In genomic region chr4:126130502-126130901, GRCm38 (mm10) we compare ENCODE assay signal across 9 mouse cellular contexts. TPM values are rescaled to one million over a fixed set of nuclear protein-coding genes. Genes with fewer than 3 reads are reported as not detected.
A peak's percentile ranks its signal among the peaks of the same experiment; 100 is the strongest.
DNase-seq lines count a peak whose midpoint lies in the region; ATAC-seq and TF ChIP-seq lines count a peak whose summit lies in the region.
"Had no signal": no experiment of that assay in that cellular context is flagged by ENCODE, and none has a peak within 500 bp of the region (broad histone marks: within the 10 kb centered on the region; RNA-seq: fewer than 3 reads in every experiment).

No protein-coding gene starts in this region.

- peak; percentile 49; the same call in 1 of the 2 replicates for ATAC-seq in heart, embryonic 12.5 days (ENCODE audit: insufficient number of reproducible peaks, low FRiP score)
- peak; percentile 20; the same call in 1 of the 2 replicates for ATAC-seq in embryonic facial prominence, embryonic 14.5 days (ENCODE audit: low read depth)
- no peak for ATAC-seq in midbrain, postnatal 0 days (ENCODE audit: low FRiP score)

- no peak overlapping the region for H3K4me3 ChIP-seq in heart, embryonic 12.5 days
- H3K4me3 ChIP-seq in embryonic facial prominence, embryonic 14.5 days (ENCODE audit: low read depth, low read length): no peak overlapping the region
- no peak overlapping the region for H3K4me3 ChIP-seq in midbrain, postnatal 0 days (ENCODE audit: low read depth, low read length)
- H3K4me3 ChIP-seq in thymus, adult 2 months (ENCODE audit: control insufficient read depth, insufficient read depth, low read length): no peak overlapping the region

- peaks cover 38% of the 10 kb centered on the region for H3K4me1 ChIP-seq in heart, embryonic 12.5 days (replicated peaks)
- peaks cover 35% of the 10 kb centered on the region for H3K4me1 ChIP-seq in embryonic facial prominence, embryonic 14.5 days (ENCODE audit: control insufficient read depth, insufficient read depth, low read length)
- H3K4me1 ChIP-seq in midbrain, postnatal 0 days (ENCODE audit: insufficient read depth, low read length): no peaks in the 10 kb centered on the region; the same call in 1 of the 2 replicates
- no peaks in the 10 kb centered on the region for H3K4me1 ChIP-seq in thymus, adult 2 months (replicated peaks; ENCODE audit: control insufficient read depth, insufficient read depth, low read length)

- no peak overlapping the region for H3K9ac ChIP-seq in heart, embryonic 12.5 days
- H3K9ac ChIP-seq in embryonic facial prominence, embryonic 14.5 days (ENCODE audit: low read depth, low read length): no peak overlapping the region
- no peak overlapping the region for H3K9ac ChIP-seq in midbrain, postnatal 0 days (replicated peaks; ENCODE audit: low read length, poor library complexity, severe bottlenecking)

- no peak for DNase-seq in heart, postnatal 25 days (ENCODE audit: low spot score)
- DNase-seq in embryonic facial prominence, embryonic 14.5 days (ENCODE audit: low spot score): peak; percentile 78
- DNase-seq in kidney, postnatal 14 days: peak; percentile 80
- no peak for DNase-seq in midbrain, postnatal 0 days (ENCODE audit: low spot score)
- DNase-seq in right cerebral cortex, postnatal 36 days (ENCODE audit: low spot score in 2 of 2): no peak
- no peak for DNase-seq in thymus, adult 2 months
- DNase-seq in right cerebral cortex, postnatal 4 days: no peak
- DNase-seq: thymus, postnatal 4 days had no signal

- peak overlapping the region; percentile 75 for H3K27ac ChIP-seq in heart, embryonic 12.5 days (ENCODE audit: poor library complexity, severe bottlenecking)
- peak overlapping the region; percentile 90 for H3K27ac ChIP-seq in embryonic facial prominence, embryonic 14.5 days (replicated peaks; ENCODE audit: low read depth, low read length)
- H3K27ac ChIP-seq in midbrain, postnatal 0 days (ENCODE audit: low read depth, low read length): 0 out of 2 replicates have a peak overlapping the region, but pooled peaks have one; percentile 6
- H3K27ac ChIP-seq in thymus, adult 2 months (ENCODE audit: control insufficient read depth, insufficient read depth, low read length): no peak overlapping the region

- no peaks in the 10 kb centered on the region for H3K9me3 ChIP-seq in heart, embryonic 12.5 days (replicated peaks)
- H3K9me3 ChIP-seq in embryonic facial prominence, embryonic 14.5 days (ENCODE audit: control insufficient read depth, low read length): no peaks in the 10 kb centered on the region
- H3K9me3 ChIP-seq in midbrain, postnatal 0 days (ENCODE audit: low read length): no peaks in the 10 kb centered on the region

- 51% methylated on average over 11 of the region's 11 CpGs for WGBS in heart, embryonic 12.5 days
- 31% methylated on average over 11 of the region's 11 CpGs for WGBS in embryonic facial prominence, embryonic 14.5 days
- 84% methylated on average over 11 of the region's 11 CpGs for WGBS in midbrain, postnatal 0 days
- 93% methylated on average over 11 of the region's 11 CpGs for WGBS in thymus, adult 2 months

- no peak for TF ChIP-seq POLR2A in thymus, adult 2 months (IDR thresholded peaks at IDR 0.05; ENCODE audit: control insufficient read depth, extremely low read depth, insufficient read depth, low read length, poor library complexity)

- TF ChIP-seq CTCF in midbrain, postnatal 0 days (IDR thresholded peaks at IDR 0.05): no peak
- no peak for TF ChIP-seq CTCF in thymus, adult 2 months (IDR thresholded peaks at IDR 0.05; ENCODE audit: borderline replicate concordance, control insufficient read depth, extremely low read depth, insufficient read depth, low read length, poor library complexity)

- intact Hi-C loops in heart, postnatal 25 days (cut with DNase I): no loop called here

- H3K4me2 ChIP-seq in heart, embryonic 12.5 days: peak overlapping the region; percentile 2; the same call in 1 of the 2 replicates
- H3K4me2 ChIP-seq in embryonic facial prominence, embryonic 14.5 days (ENCODE audit: low read depth, low read length): no peak overlapping the region
- no peak overlapping the region for H3K4me2 ChIP-seq in midbrain, postnatal 0 days (ENCODE audit: low read depth, low read length, poor library complexity, severe bottlenecking)

- peaks cover 77% of the 10 kb centered on the region for H3K36me3 ChIP-seq in heart, embryonic 12.5 days
- H3K36me3 ChIP-seq in embryonic facial prominence, embryonic 14.5 days (ENCODE audit: control insufficient read depth, insufficient read depth, low read length): peaks cover 65% of the 10 kb centered on the region
- H3K36me3 ChIP-seq in midbrain, postnatal 0 days (ENCODE audit: insufficient read depth, low read length): peaks cover 58% of the 10 kb centered on the region
- peaks cover 5% of the 10 kb centered on the region for H3K36me3 ChIP-seq in thymus, adult 2 months (ENCODE audit: control insufficient read depth, insufficient read depth, low read length)

- no peaks in the 10 kb centered on the region for H3K27me3 ChIP-seq in heart, embryonic 12.5 days (replicated peaks)
- H3K27me3 ChIP-seq in embryonic facial prominence, embryonic 14.5 days (replicated peaks; ENCODE audit: control insufficient read depth, insufficient read depth, low read length): no peaks in the 10 kb centered on the region
- no peaks in the 10 kb centered on the region for H3K27me3 ChIP-seq in midbrain, postnatal 0 days (ENCODE audit: insufficient read depth, low read length)
- H3K27me3 ChIP-seq in thymus, adult 2 months (ENCODE audit: control insufficient read depth, insufficient read depth, low read length): no peaks in the 10 kb centered on the region

RNA-seq across cellular contexts. Expression of gene Eva1b, which starts 17.0 kb away (rescaled TPM):
- 30.6 and 31.2 TPM in 2 replicates for polyA plus RNA-seq in heart, embryonic 12.5 days (2016; fragmentation: Nextera tagmentation; extraction: Ambion mirVana)
- 10 to 100 TPM; 15.2 to 17.6 TPM for total RNA-seq in heart, postnatal 25 days (2021)
- 78.9 and 81.7 TPM in 2 replicates for polyA plus RNA-seq in embryonic facial prominence, embryonic 14.5 days (2014; fragmentation: Nextera tagmentation; extraction: Ambion mirVana)
- total RNA-seq in midbrain, postnatal 0 days (2014; rRNA removed): 8.5 and 12.3 TPM in 2 replicates
- polyA plus RNA-seq in midbrain, postnatal 0 days (2015; fragmentation: Nextera tagmentation; extraction: Ambion mirVana): 9.1 and 10.6 TPM in 2 replicates
- 94.3 and 95.2 TPM in 2 replicates for polyA plus RNA-seq in thymus, adult 2 months (2012; rRNA removed)

RNA-seq across cellular contexts. Expression of gene Stk40, which starts 26.7 kb away (rescaled TPM):
- 35.0 and 35.2 TPM in 2 replicates for polyA plus RNA-seq in heart, embryonic 12.5 days (2016; fragmentation: Nextera tagmentation; extraction: Ambion mirVana)
- 10 to 100 TPM; 37.6 to 38.7 TPM for total RNA-seq in heart, postnatal 25 days (2021)
- polyA plus RNA-seq in embryonic facial prominence, embryonic 14.5 days (2014; fragmentation: Nextera tagmentation; extraction: Ambion mirVana): 26.8 and 32.1 TPM in 2 replicates
- total RNA-seq in midbrain, postnatal 0 days (2014; rRNA removed): 18.0 and 21.2 TPM in 2 replicates
- 16.9 and 17.4 TPM in 2 replicates for polyA plus RNA-seq in midbrain, postnatal 0 days (2015; fragmentation: Nextera tagmentation; extraction: Ambion mirVana)
- 36.5 and 43.1 TPM in 2 replicates for polyA plus RNA-seq in thymus, adult 2 months (2012; rRNA removed)

RNA-seq across cellular contexts. Expression of gene Sh3d21, which starts 32.8 kb away (rescaled TPM):
- polyA plus RNA-seq in heart, embryonic 12.5 days (2016; fragmentation: Nextera tagmentation; extraction: Ambion mirVana): 2.7 and 3.6 TPM in 2 replicates
- total RNA-seq in heart, postnatal 25 days (2021): 1 to 10 TPM; 1.9 to 3.1 TPM
- polyA plus RNA-seq in embryonic facial prominence, embryonic 14.5 days (2014; fragmentation: Nextera tagmentation; extraction: Ambion mirVana): 7.8 and 7.9 TPM in 2 replicates
- 0.19 and 2.7 TPM in 2 replicates for total RNA-seq in midbrain, postnatal 0 days (2014; rRNA removed)
- polyA plus RNA-seq in midbrain, postnatal 0 days (2015; fragmentation: Nextera tagmentation; extraction: Ambion mirVana): 2.6 and 2.9 TPM in 2 replicates
- 0.75 and 1.2 TPM in 2 replicates for polyA plus RNA-seq in thymus, adult 2 months (2012; rRNA removed)

RNA-seq across cellular contexts. Expression of gene Lsm10, which starts 34.1 kb away (rescaled TPM):
- 36.3 and 41.2 TPM in 2 replicates for polyA plus RNA-seq in heart, embryonic 12.5 days (2016; fragmentation: Nextera tagmentation; extraction: Ambion mirVana)
- 10 to 100 TPM; 10.7 to 12.1 TPM for total RNA-seq in heart, postnatal 25 days (2021)
- 52.0 and 54.1 TPM in 2 replicates for polyA plus RNA-seq in embryonic facial prominence, embryonic 14.5 days (2014; fragmentation: Nextera tagmentation; extraction: Ambion mirVana)
- total RNA-seq in midbrain, postnatal 0 days (2014; rRNA removed): 27.0 and 28.6 TPM in 2 replicates
- 47.7 and 49.3 TPM in 2 replicates for polyA plus RNA-seq in midbrain, postnatal 0 days (2015; fragmentation: Nextera tagmentation; extraction: Ambion mirVana)
- 41.0 and 41.7 TPM in 2 replicates for polyA plus RNA-seq in thymus, adult 2 months (2012; rRNA removed)

Comparison
In these comparisons a context has a peak if more than half of its experiments do, and no peak if none do; other contexts are left out.
1. DNase-seq: peak in embryonic facial prominence, embryonic 14.5 days (single experiment) and kidney, postnatal 14 days (single experiment); none in heart, postnatal 25 days (single experiment), midbrain, postnatal 0 days (single experiment), right cerebral cortex, postnatal 36 days (0 of 2), thymus, adult 2 months (single experiment) and right cerebral cortex, postnatal 4 days (single experiment).